Mouse (Mus musculus) G1E (cell line): ENCODE measurements around the gene Tmem56.

ENCODE experiments used
- CTCF ChIP-seq: IDR thresholded peaks from 2 replicates; pipeline ENCODE4 v1.5.1; 2012; ENCODE audit warnings: low read depth, low read length, inconsistent platforms, mixed read lengths
- GATA1 ChIP-seq: IDR thresholded peaks from 2 replicates; pipeline ENCODE4 v1.6.1; 2012; ENCODE audit warnings: borderline replicate concordance, low read length, inconsistent platforms, mixed read lengths

- TF ChIP-seq CTCF: no peak
- TF ChIP-seq GATA1: no peak
These were observed 26.8 kb downstream of the Tmem56 start for GRCm38 (mm10) chr3:121256131-121256530.
